Mouse (Mus musculus): ENCODE measurements around the gene Arid1a. TPM values are rescaled to one million over a fixed set of nuclear protein-coding genes. Genes with fewer than 3 reads are reported as not detected.

Arid1a gene
- total RNA-seq (2014; rRNA removed) = 5.9 and 8.5 TPM in 2 replicates
- polyA plus RNA-seq (2012; rRNA removed) = 21.9 and 25.2 TPM in 2 replicates

DNA sequence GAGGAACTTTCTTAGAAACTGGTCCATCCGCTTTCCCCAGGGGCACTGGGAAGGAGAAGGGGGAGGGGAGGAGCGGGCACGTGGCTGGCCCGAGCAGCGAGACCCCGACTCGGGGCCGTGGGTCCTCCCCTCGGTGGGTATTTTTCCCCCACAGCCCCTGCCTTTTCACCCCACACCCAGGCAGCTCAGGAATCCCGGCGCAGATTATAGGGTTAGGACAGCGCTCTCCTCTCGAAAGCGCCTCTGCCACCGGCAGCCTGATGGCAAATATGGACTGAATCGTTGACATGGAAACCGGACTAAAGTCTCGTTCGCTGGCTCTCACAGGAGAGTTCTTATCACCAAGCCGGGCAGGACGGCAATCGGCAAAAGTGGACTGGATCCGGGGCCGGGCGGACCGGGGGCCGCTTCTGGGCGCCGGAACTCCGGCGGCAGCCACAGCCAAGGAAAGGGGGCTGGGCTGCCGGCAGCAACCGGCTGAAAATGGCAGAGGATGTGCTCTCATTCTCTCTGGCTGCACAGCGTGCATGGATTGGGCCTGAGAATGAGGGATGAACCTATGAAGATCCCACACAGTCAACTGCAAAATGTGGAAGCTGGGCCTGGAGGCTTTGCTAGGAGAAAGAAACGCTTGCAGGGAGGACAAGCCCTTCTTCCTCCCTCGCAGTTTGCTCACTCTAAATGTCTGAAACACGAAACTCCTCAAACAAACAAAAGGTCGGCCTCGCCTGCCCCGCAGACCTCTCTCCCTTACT, at the start of gene Arid1a:
Gene Arid1a (minus strand): TSS at position 256 of the 755 bp plus-strand sequence.
- Histone ChIP-seq H3K36me3 (ENCODE audit: control insufficient read depth, insufficient read depth, low read length) (no peaks in the 10 kb centered on the region), H3K4me1 (ENCODE audit: control insufficient read depth, insufficient read depth, low read length) (peaks cover 13% of the 10 kb centered on the region), H3K9ac (ENCODE audit: low read depth, low read length) (peak within 1 kb of the TSS; percentile 88), H3K27ac (replicated peaks; ENCODE audit: insufficient read depth, low read depth, low read length) (peak within 1 kb of the TSS; percentile 96), H3K27me3 (ENCODE audit: control insufficient read depth, insufficient read depth, low read length) (no peaks in the 10 kb centered on the region), H3K4me3 (ENCODE audit: insufficient read depth, low read depth, low read length) (peak within 1 kb of the TSS; percentile 75), H3K79me2 (ENCODE audit: control insufficient read depth, insufficient read depth, low read length) (peaks cover 17% of the 10 kb centered on the region)
- TF ChIP-seq CTCF (IDR thresholded peaks at IDR 0.05; ENCODE audit: low read depth, low read length) (no peak), POLR2A (IDR thresholded peaks at IDR 0.05; ENCODE audit: extremely low read depth, insufficient read depth, low read length) (peak; percentile 49; the same call in 1 of the 2 replicates)
- DNase-seq (ENCODE audit: extremely low read depth, low read depth, low spot score) = peak; percentile 95
- WGBS = under 1% methylated on average over 40 of the region's 40 CpGs

- H3K27ac ChIP-seq (replicated peaks; ENCODE audit: insufficient read depth, low read depth, low read length) = peak overlapping the region; percentile 19; the same call in 1 of the 2 replicates
- no peak for TF ChIP-seq CTCF (IDR thresholded peaks at IDR 0.05; ENCODE audit: low read depth, low read length)
- no peak for TF ChIP-seq POLR2A (IDR thresholded peaks at IDR 0.05; ENCODE audit: extremely low read depth, insufficient read depth, low read length)
- WGBS = 76% methylated on average over 15 of the region's 15 CpGs
- no peaks in the 10 kb centered on the region for H3K4me1 ChIP-seq (ENCODE audit: control insufficient read depth, insufficient read depth, low read length)
- no peaks in the 10 kb centered on the region for H3K27me3 ChIP-seq (ENCODE audit: control insufficient read depth, insufficient read depth, low read length)
- DNase-seq (ENCODE audit: extremely low read depth, low read depth, low spot score) = peak; percentile 43
- H3K36me3 ChIP-seq (ENCODE audit: control insufficient read depth, insufficient read depth, low read length) = no peaks in the 10 kb centered on the region
- no peak overlapping the region for H3K9ac ChIP-seq (ENCODE audit: low read depth, low read length)
- no peak overlapping the region for H3K4me3 ChIP-seq (ENCODE audit: insufficient read depth, low read depth, low read length)
- no peaks in the 10 kb centered on the region for H3K79me2 ChIP-seq (ENCODE audit: control insufficient read depth, insufficient read depth, low read length)
Measured at GRCm38 (mm10) chr4:133804401-133805263, 48.1 kb upstream of the Arid1a start.

DNA sequence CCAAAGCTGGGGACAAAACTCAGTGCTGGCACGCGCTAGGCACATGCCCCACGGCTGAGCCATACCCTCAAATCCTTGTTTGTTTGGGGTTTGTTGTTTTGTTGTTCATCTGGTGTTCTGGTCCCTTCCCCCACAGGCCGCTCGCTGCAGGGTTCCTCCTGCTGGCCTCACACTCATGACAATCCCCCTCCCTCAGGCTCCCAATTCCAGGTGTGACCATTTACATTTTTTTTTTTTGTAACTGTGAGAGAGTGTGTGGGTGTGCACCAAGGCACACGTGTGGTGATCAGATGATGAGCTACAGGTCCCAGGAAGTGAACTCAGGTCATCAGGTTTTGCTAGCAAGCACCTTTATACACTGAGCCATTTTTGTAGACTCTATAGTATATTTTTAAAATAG, 44.0 kb upstream of the Arid1a start:
- H3K4me1 ChIP-seq (ENCODE audit: control insufficient read depth, insufficient read depth, low read length) = no peaks in the 10 kb centered on the region
- H3K4me3 ChIP-seq (ENCODE audit: insufficient read depth, low read depth, low read length) = no peak overlapping the region
- 66% methylated on average over 6 of the region's 6 CpGs for WGBS
- H3K27ac ChIP-seq (replicated peaks; ENCODE audit: insufficient read depth, low read depth, low read length) = no peak overlapping the region
- no peak for TF ChIP-seq POLR2A (IDR thresholded peaks at IDR 0.05; ENCODE audit: extremely low read depth, insufficient read depth, low read length)
- TF ChIP-seq CTCF (IDR thresholded peaks at IDR 0.05; ENCODE audit: low read depth, low read length) = no peak
- no peaks in the 10 kb centered on the region for H3K79me2 ChIP-seq (ENCODE audit: control insufficient read depth, insufficient read depth, low read length)
- no peaks in the 10 kb centered on the region for H3K27me3 ChIP-seq (ENCODE audit: control insufficient read depth, insufficient read depth, low read length)
- no peaks in the 10 kb centered on the region for H3K36me3 ChIP-seq (ENCODE audit: control insufficient read depth, insufficient read depth, low read length)
- no peak overlapping the region for H3K9ac ChIP-seq (ENCODE audit: low read depth, low read length)
- DNase-seq (ENCODE audit: extremely low read depth, low read depth, low spot score) = no peak

DNA sequence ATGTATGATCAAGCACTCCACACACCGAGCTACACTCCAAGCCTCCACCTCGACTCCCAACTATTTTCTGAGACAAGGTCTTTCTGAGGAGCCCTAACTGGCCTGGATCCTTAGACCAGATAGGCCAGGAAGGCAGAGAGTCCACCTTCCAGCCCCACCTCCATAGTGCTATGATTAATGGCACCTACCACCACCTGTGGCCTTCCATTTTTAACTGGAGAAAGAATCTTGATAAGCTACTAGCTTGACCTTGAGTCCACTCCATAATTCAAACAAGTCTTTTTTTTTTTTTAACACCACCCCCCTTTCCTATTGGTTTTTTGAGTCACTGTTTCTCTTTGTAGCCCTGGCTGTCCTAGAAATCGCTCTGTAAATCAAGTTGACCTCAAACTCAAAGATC, 36.7 kb upstream of the Arid1a start:
- Histone ChIP-seq H3K27me3 (ENCODE audit: control insufficient read depth, insufficient read depth, low read length) (no peaks in the 10 kb centered on the region), H3K9ac (ENCODE audit: low read depth, low read length) (no peak overlapping the region), H3K27ac (replicated peaks; ENCODE audit: insufficient read depth, low read depth, low read length) (no peak overlapping the region), H3K4me3 (ENCODE audit: insufficient read depth, low read depth, low read length) (no peak overlapping the region), H3K79me2 (ENCODE audit: control insufficient read depth, insufficient read depth, low read length) (no peaks in the 10 kb centered on the region), H3K4me1 (ENCODE audit: control insufficient read depth, insufficient read depth, low read length) (no peaks in the 10 kb centered on the region), H3K36me3 (ENCODE audit: control insufficient read depth, insufficient read depth, low read length) (no peaks in the 10 kb centered on the region)
- WGBS = 77% methylated on average over 3 of the region's 3 CpGs
- TF ChIP-seq CTCF (IDR thresholded peaks at IDR 0.05; ENCODE audit: low read depth, low read length) (no peak), POLR2A (IDR thresholded peaks at IDR 0.05; ENCODE audit: extremely low read depth, insufficient read depth, low read length) (no peak)
- DNase-seq (ENCODE audit: extremely low read depth, low read depth, low spot score) = no peak

- H3K27ac ChIP-seq (replicated peaks; ENCODE audit: insufficient read depth, low read depth, low read length) = peak overlapping the region; percentile 27; the same call in 1 of the 2 replicates
- H3K4me3 ChIP-seq (ENCODE audit: insufficient read depth, low read depth, low read length) = no peak overlapping the region
Measured at GRCm38 (mm10) chr4:133774570-133775554, 18.3 kb upstream of the Arid1a start.

More at GRCm38 (mm10) chr4:133774570-133775554, 18.3 kb upstream of the Arid1a start:
- no peaks in the 10 kb centered on the region for H3K36me3 ChIP-seq (ENCODE audit: control insufficient read depth, insufficient read depth, low read length)
- TF ChIP-seq POLR2A (IDR thresholded peaks at IDR 0.05; ENCODE audit: extremely low read depth, insufficient read depth, low read length) (no peak), CTCF (IDR thresholded peaks at IDR 0.05; ENCODE audit: low read depth, low read length) (peak; percentile 87)
- H3K27me3 ChIP-seq (ENCODE audit: control insufficient read depth, insufficient read depth, low read length) = no peaks in the 10 kb centered on the region
- DNase-seq (ENCODE audit: extremely low read depth, low read depth, low spot score) = peak; percentile 82
- H3K9ac ChIP-seq (ENCODE audit: low read depth, low read length) = no peak overlapping the region
- no peaks in the 10 kb centered on the region for H3K4me1 ChIP-seq (ENCODE audit: control insufficient read depth, insufficient read depth, low read length)
- 73% methylated on average over 21 of the region's 21 CpGs for WGBS
- H3K79me2 ChIP-seq (ENCODE audit: control insufficient read depth, insufficient read depth, low read length) = no peaks in the 10 kb centered on the region
